Mouse (Mus musculus) thymus, adult 2 months (tissue): ENCODE data around the gene Ifi35.

Experiments
- CTCF ChIP-seq: fragments of 200-500 bp; IDR thresholded peaks from 2 replicates; pipeline ENCODE4 v1.5.1; 2012; ENCODE audit warnings: mild to moderate bottlenecking, control low read depth, low read length, moderate library complexity, borderline replicate concordance; ENCODE audit not compliant: control insufficient read depth, poor library complexity, insufficient read depth; ENCODE audit errors: extremely low read depth
- POLR2A ChIP-seq: fragments of 200-500 bp; IDR thresholded peaks from 2 replicates; pipeline ENCODE4 v1.6.1; 2012; ENCODE audit warnings: mild to moderate bottlenecking, low read length, control low read depth, moderate library complexity; ENCODE audit not compliant: control insufficient read depth, poor library complexity, insufficient read depth; ENCODE audit errors: extremely low read depth

- TF ChIP-seq POLR2A, result no peak
- TF ChIP-seq CTCF, result no peak
These were observed 31.6 kb upstream of the Ifi35 start for GRCm38 (mm10) chr11:101416433-101417100.
